Mouse (Mus musculus) lung, postnatal 36 days (tissue): ENCODE measurements around the gene Slc25a17.

Experiments used
- DNase-seq: peaks from one replicate; pipeline ENCODE4 v3.0.0; 2022; ENCODE audit warnings: mixed read lengths

Gene Slc25a17

DNA sequence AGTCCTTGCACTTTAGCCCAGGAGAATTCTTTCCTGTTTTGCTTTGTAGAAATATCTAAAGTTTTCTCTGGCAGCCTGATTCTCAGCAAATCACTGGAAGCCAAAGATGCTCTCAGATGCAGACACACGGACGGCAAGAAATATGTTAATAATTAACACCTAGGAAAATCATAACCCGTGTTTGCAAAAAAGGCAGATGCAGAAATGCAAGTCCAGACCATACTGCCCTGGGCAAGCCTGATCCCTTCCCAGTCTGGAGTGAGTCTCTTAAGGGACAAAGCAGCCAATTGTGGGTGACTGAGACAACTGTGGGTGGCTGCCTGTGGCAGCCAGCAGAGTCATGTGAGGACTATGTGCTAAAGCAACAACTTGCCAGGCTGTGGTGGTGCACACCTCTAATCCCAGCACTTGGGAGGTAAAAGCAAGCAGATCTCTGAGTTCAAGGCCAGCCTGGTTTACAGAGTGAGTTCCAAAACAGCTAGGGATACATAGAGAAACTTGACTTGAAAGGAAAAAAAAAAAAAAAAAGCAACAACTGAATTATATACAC, 60.0 kb downstream of the Slc25a17 start:
- DNase-seq = no peak

DNA sequence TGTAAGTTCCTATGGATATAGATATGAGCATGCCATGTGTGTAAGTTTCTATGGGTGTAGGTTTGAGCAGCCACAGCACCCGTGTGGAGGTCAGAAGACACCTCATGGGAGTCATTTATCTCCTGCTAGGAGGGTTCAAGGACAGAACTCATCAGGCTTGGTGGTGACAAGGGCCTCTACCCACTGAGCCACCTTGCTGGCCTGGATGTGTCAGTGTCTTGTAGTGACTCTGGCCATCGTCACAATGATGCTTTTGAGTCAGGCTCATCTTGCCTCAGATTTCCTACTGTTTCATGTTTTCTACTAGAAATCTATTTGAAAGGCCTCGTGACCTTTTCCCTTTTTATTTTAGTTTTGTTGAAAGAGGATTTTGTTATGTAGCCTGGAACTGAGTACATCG, 61.1 kb downstream of the Slc25a17 start:
- no peak for DNase-seq

GRCm38 (mm10) chr15:81298213-81298612, 62.4 kb downstream of the Slc25a17 start:
- no peak for DNase-seq

- no peak for DNase-seq
Measured at GRCm38 (mm10) chr15:81297543-81297942, 63.1 kb downstream of the Slc25a17 start.

GRCm38 (mm10) chr15:81294897-81295296, 65.7 kb downstream of the Slc25a17 start:
- no peak for DNase-seq

- DNase-seq = no peak
Measured at GRCm38 (mm10) chr15:81294386-81294785, 66.2 kb downstream of the Slc25a17 start.

- no peak for DNase-seq
Measured at GRCm38 (mm10) chr15:81290747-81291146, 69.9 kb downstream of the Slc25a17 start.

DNA sequence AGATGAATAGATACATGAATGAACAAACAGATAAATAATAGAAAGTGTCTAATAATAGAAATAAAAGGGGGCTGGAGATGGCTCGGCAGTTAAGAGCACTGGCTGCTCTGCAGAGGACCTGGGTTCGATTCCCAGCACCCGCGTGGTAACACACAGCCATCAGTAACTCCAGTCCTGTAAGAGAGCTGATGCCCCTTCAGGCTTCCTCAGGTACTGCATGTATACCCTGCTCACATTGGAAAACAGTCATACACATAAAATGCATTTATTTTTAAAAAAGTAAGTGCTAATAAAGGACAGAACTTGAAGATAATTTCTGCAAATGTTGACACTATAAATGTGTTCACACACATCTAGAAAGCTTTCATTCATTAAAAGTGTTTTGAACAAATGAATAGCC, 70.4 kb downstream of the Slc25a17 start:
- no peak for DNase-seq

DNA sequence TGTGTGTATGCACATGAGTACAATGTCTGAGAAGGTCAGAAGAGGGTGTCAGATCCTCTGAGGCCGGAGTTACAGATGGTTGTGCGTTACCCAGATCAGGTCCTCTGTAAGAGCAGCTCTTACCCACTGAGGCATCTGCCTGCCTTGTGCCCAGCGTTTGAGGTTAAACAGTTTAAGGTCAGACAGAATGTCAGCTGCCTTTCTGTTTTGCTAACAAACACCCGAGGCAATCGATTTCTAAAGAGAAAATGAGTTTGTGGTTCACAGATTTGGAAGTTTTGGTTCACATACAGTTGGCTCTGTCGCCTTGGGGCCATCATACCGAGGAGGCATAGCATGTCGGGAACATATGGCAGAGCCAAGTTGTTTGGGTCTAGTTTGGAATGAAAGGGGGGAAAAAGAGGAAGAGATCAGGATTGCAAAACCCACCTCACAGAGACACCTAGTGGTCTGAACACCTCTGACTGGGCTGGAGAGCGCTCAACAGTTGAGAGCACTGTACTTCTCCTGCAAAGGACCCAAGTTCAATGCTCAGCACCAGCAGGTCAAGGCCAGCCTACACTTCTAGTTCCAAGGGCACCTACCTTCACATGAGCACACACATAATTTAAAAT, 76.4 kb downstream of the Slc25a17 start:
- peak; percentile 8 for DNase-seq

DNA sequence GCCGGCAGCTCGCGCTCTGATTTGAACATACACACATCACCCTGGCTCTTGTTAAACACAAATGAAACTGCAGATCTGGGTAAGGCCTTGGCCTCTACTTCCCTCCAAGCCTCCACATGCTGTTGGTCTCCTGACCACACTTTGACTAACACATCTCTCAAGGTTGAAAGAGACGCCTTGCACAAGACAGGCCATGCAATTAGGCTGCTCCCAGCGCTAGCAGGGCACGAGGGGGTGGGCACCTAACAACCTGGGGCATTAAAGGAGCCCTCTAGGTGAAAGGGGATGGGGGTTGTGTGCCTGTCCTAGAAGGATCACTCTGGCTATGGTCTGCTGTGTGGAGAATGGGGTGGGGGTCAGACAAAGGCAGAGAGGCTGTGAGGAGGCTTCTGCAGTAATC, 81.9 kb downstream of the Slc25a17 start:
- no peak for DNase-seq

GRCm38 (mm10) chr15:81277928-81278327, 82.7 kb downstream of the Slc25a17 start:
- DNase-seq = no peak

DNA sequence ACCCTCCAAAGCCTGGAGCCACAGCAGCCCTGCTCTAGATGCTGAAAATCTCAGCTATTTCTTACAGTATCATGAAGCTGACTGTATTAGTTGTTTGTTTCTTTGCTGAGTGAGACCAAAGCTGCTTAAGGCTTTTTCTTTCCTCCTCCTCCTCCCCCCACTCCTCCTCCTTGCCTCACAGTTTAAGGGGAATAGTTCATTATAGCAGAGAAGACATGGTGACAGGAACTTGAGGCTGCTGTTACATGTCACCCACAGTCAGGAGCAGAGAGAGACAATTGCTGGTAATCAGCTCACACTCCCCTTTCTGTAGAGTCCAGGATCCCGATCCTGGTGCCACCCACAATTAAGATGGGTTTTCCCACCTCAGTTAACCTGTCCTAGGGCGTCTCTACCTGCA, 87.3 kb downstream of the Slc25a17 start:
- peak; percentile 34 for DNase-seq

- peak; percentile 58 for DNase-seq
Measured at GRCm38 (mm10) chr15:81272305-81273053, 88.1 kb downstream of the Slc25a17 start.
